Mouse (Mus musculus) heart, postnatal 25 days (tissue): ENCODE measurements around the gene Rab5b. TPM values are rescaled to one million over a fixed set of nuclear protein-coding genes. Genes with fewer than 3 reads are reported as not detected.
"Not testable (repeated sequence)": the region's sequence is repeated elsewhere in the genome, so short reads cannot be mapped to it uniquely, and the experiment has no call there.

Experiments used
- DNase-seq: peaks from one replicate; pipeline ENCODE4 v3.0.0; 2022; ENCODE audit warnings: low spot score
- intact Hi-C: fragments of 180-260 bp; cut with DNase I; formaldehyde crosslinking; loops from one replicate; pipeline ENCODE4 v1.15.1; 2025
- total RNA-seq, 2 experiments: library from RNA; stranded (reverse); gene quantifications; 2 replicates each; pipeline ENCODE4 v1.2.3; 2021

Rab5b gene
- total RNA-seq, 2 experiments from 2014 or later, result 68.9 to 72.5 TPM

DNA sequence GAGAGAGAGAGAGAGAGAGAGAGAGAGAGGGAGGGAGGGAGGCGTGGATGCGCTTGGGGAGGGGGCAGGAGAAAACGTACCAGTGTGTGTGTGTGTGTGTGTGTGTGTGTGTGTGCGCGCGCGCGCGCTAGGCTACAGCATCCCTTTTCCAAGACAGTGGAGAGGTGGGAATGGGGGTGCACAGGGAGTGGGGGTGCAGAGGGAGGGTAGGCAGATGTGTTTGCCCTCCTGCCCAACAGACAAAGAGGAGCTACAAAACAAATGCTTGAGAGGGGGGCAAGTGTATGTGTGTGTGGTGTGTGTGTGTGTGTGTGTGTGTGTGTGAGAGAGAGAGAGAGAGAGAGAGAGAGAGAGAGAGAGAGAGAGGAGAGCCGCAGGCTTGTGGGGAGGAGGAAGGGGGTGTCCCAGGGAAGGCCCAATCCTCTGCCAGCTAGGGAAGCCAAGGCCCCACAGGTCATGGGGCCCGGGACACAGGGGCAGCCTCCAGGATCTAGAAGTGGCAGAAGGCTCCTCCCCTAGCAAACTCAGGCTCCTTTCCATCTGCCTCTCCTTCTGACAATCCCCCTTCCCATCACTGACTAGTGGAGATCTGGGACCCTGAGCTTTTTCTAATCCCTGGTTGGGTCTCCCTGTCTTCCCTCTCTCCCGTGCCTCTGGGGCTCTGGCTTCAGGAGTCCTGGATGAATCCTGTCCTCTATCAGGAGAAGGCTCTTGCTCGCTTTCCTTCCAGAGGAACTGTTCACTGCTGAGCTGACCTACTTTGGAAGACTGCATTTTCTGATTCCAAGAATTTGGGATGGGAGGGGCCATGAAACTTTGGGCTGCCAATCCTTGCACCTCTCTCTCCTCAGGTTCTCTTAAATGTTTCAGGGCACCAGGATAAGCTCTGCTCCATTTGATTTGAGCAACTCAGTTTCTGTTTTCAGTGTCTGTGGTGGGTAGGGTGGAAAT is 49.6 kb downstream of the Rab5b start:
- no peak for DNase-seq
- intact Hi-C loops, result no loop called here

GRCm38 (mm10) chr10:128645111-128646011 is 50.7 kb downstream of the Rab5b start, which contains the start of gene Ikzf4:
TSS of gene Ikzf4 (minus strand) at chr10:128645991.
- intact Hi-C loops, result no loop called here
- no peak for DNase-seq

GRCm38 (mm10) chr10:128642749-128643148 is 53.3 kb downstream of the Rab5b start:
- intact Hi-C loops, result no loop called here
- DNase-seq, result no peak

DNA sequence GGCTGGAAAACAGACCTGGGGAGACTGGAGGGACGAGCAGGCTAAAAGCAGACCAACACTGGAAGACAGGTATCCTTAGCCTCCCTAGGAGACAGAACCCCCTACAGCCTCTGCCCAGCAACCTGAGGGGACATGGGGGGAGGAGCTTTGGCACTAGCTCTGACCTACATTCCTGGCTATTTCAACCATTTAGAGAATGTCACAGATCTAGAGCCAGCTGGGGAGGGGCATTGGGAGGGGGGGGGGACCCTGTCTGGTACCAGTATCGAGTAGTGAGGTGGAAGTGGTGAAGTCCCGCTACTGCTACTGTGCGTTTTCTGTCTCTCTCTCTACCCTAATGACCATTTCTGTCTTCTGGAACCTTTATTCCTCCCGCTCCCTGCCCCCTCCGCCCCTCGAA is 54.2 kb downstream of the Rab5b start:
- no peak for DNase-seq
- intact Hi-C loops, result no loop called here

DNA sequence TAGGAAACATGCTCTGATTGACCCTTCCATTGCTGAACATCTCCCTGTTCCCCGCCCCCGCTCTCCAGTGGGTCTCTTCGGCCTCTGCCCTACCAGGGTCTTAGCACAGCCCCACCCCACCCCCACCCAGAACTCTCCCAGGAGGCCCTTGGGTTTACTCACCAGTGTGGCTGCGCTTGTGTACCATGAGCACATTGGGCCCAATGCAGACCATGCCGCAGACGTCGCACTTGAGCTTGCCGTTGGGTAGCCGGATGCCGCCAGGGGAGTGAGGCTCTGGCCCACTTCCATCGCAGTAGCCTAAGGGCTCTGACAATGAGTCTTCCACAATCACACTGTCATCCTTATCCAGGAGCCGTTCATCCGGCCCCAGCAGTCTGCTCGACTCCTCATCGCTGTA is 55.2 kb downstream of the Rab5b start:
- no peak for DNase-seq
- intact Hi-C loops, result no loop called here

- intact Hi-C loops, result no loop called here
- DNase-seq, result no peak
Observed at GRCm38 (mm10) chr10:128639999-128640398, 56.1 kb downstream of the Rab5b start.

GRCm38 (mm10) chr10:128637011-128637410 is 59.1 kb downstream of the Rab5b start:
- no peak for DNase-seq
- intact Hi-C loops, result no loop called here

GRCm38 (mm10) chr10:128636561-128636960 is 59.5 kb downstream of the Rab5b start:
- intact Hi-C loops, result no loop called here
- DNase-seq, result no peak

DNA sequence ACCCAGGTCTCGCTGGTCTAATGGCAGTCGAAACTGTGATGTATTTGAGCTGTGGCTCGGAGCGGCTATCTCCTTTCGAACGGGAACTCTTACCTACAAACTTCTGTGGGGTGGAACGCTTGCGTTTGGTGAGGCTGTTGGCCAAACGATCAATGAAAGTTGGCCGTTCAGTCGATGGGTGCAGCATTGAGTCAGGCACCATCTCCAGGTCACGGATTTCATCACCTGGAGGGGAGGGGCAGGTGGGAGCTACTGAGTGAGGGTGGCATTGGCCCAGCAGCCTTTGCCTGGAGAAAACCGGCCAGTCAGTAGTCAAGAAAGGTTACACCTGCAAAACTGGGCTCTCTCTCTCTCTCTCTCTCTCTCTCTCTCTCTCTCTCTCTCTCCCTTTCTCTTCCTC is 60.4 kb downstream of the Rab5b start:
- DNase-seq, result no peak
- intact Hi-C loops, result no loop called here

- DNase-seq, result no peak
- intact Hi-C loops, result no loop called here
Observed at GRCm38 (mm10) chr10:128631571-128631970, 64.5 kb downstream of the Rab5b start.

GRCm38 (mm10) chr10:128630306-128630705 is 65.8 kb downstream of the Rab5b start:
- intact Hi-C loops, DNase-seq: not testable (repeated sequence)

DNA sequence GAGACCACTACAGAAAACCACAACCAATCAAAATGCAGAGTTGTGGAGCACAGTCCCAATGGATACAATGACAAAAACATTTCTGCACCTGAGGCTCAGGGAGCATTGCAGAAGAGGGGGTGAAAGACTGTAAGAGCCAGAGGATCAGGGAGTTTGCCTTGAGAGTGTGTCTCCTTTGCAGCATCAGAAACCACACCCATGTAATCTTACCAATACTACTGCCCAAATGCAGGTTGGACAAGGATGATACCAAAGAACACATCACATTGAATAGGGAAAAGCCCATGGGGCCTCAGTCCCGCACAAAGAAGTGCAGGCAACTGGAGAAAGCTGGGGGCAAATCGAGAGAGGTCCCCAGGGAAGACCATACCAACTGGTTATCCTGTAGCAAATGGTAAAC is 66.3 kb downstream of the Rab5b start:
- intact Hi-C loops, result loop anchor here (5.0 kb wide), 1 partner anchor 43 kb away; the partner anchor contains the start of gene Suox
- DNase-seq, result no peak

DNA sequence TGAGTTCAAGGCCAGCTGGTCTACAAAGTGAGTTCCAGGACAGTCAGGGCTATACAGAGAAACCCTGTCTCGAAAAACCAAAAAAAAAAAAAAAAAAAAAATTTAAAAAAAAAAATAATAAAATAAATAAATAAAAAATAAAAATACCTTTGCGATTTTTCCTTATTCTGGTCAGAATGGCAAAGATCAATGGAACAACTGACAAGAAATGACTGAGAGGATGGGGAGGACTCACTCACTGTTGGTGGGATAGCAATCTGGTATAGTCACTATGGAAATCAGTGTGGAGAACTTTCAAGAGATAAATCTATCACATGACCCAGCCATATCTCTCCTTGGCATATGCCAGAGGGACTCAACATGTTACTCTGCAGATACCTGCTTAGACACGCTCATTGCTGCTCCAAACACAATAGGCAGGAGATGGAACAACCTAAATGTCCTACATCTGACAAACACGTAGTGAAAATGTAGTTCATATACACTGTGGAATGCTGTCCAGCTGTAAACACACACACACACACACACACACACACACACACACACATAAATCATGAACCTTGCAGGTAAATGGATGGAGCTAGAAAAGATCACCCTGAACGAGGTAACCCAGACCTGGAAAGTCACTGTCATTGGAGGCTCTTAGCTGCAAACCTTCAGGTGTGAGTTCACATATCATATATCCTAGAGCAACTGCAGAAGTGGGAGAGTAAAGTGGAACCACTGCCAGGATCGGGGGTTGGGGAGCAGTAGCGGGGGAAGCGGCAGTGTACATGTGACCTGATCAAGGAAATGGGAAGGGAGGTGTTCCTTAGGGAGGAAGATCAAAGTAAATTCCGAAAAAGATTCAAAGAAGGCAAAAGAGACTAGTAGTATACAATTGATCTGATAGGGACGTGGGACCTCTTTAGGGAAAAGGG is 68.4 kb downstream of the Rab5b start:
- intact Hi-C loops, result loop anchor here (5.0 kb wide), 1 partner anchor 45 kb away; the partner anchor contains the start of gene Suox
- no peak for DNase-seq

Other genes starting within 250 kb of the Rab5b start
- gene Smarcc2, start 237.0 kb downstream of the Rab5b start, total RNA-seq, result 10 to 100 TPM; 75.8 to 78.4 TPM
- gene Myl6, start 202.1 kb downstream of the Rab5b start, total RNA-seq, result 100 to 1,000 TPM; 294 to 314 TPM
- 1 to 10 TPM; 2.5 to 2.9 TPM for gene Myl6b, start 197.6 kb downstream of the Rab5b start, total RNA-seq
- 10 to 100 TPM; 16.8 to 19.0 TPM for gene Esyt1, start 170.4 kb downstream of the Rab5b start, total RNA-seq
- gene Zc3h10, start 148.5 kb downstream of the Rab5b start, total RNA-seq, result 1 to 10 TPM; 7.6 to 9.1 TPM
- 1,000 to 10,000 TPM; 1,495 to 1,582 TPM for gene Rpl41, start 147.0 kb downstream of the Rab5b start, total RNA-seq
- gene Pa2g4, start 130.3 kb downstream of the Rab5b start, total RNA-seq, result 10 to 100 TPM; 45.8 to 48.6 TPM
- gene Erbb3, start 106.6 kb downstream of the Rab5b start, total RNA-seq, result 1 to 10 TPM; 8.3 to 8.6 TPM
- 100 to 1,000 TPM; 253 to 266 TPM for gene Rps26, start 69.5 kb downstream of the Rab5b start, total RNA-seq
- 1 to 10 TPM in 1 of 2 experiments, under 1 TPM in 1; 0.52 to 1.2 TPM for gene Ikzf4, start 50.3 kb downstream of the Rab5b start, total RNA-seq
- 10 to 100 TPM; 22.1 to 23.1 TPM for gene Suox, start 22.2 kb downstream of the Rab5b start, total RNA-seq
- gene Pmel, start 7.9 kb upstream of the Rab5b start, total RNA-seq, result under 1 TPM; 0.49 to 0.89 TPM
- gene Cdk2, start 8.8 kb upstream of the Rab5b start, total RNA-seq, result 10 to 100 TPM; 12.7 to 15.7 TPM
- 10 to 100 TPM; 11.7 to 11.9 TPM for gene Dgka, start 48.6 kb upstream of the Rab5b start, total RNA-seq
- gene Pym1, start 51.6 kb upstream of the Rab5b start, total RNA-seq, result 1 to 10 TPM; 6.8 to 8.6 TPM
- gene Mmp19, start 94.6 kb upstream of the Rab5b start, total RNA-seq, result 1 to 10 TPM; 3.1 to 3.2 TPM
- gene Dnajc14, start 107.8 kb upstream of the Rab5b start, total RNA-seq, result 10 to 100 TPM; 31.8 to 38.2 TPM
- 1 to 10 TPM; 5.8 to 6.4 TPM for gene Tmem198b, start 108.1 kb upstream of the Rab5b start, total RNA-seq
- gene Sarnp, start 121.1 kb upstream of the Rab5b start, total RNA-seq, result 10 to 100 TPM; 38.7 to 44.0 TPM
- 1 to 10 TPM; 7.6 to 9.2 TPM for gene Ormdl2, start 125.4 kb upstream of the Rab5b start, total RNA-seq
- gene Gdf11, start 195.5 kb upstream of the Rab5b start, total RNA-seq, result 1 to 10 TPM; 2.3 to 2.6 TPM
- 100 to 1,000 TPM; 110 to 123 TPM for gene Cd63, start 204.7 kb upstream of the Rab5b start, total RNA-seq
- gene Rdh5, start 226.6 kb upstream of the Rab5b start, total RNA-seq, result 1 to 10 TPM; 5.0 to 7.9 TPM
- 100 to 1,000 TPM; 183 to 185 TPM for gene Bloc1s1, start 227.8 kb upstream of the Rab5b start, total RNA-seq
- gene Itga7, start 237.6 kb upstream of the Rab5b start, total RNA-seq, result 100 to 1,000 TPM; 165 to 176 TPM